Mouse (Mus musculus) mammary gland, adult 2 months (tissue): ENCODE measurements around the gene Trex1. TPM values are rescaled to one million over a fixed set of nuclear protein-coding genes. Genes with fewer than 3 reads are reported as not detected.

Source experiments
- polyA plus RNA-seq: library from polyadenylated mRNA; depleted of rRNA; stranded (reverse); fragments of >200 nt; gene quantifications from 2 replicates; pipeline ENCODE4 v1.2.3, GENCODE M21; 2012; ENCODE audit warnings: low replicate concordance; rRNA removed

The Trex1 gene
- 177 and 211 TPM in 2 replicates for polyA plus RNA-seq

DNA sequence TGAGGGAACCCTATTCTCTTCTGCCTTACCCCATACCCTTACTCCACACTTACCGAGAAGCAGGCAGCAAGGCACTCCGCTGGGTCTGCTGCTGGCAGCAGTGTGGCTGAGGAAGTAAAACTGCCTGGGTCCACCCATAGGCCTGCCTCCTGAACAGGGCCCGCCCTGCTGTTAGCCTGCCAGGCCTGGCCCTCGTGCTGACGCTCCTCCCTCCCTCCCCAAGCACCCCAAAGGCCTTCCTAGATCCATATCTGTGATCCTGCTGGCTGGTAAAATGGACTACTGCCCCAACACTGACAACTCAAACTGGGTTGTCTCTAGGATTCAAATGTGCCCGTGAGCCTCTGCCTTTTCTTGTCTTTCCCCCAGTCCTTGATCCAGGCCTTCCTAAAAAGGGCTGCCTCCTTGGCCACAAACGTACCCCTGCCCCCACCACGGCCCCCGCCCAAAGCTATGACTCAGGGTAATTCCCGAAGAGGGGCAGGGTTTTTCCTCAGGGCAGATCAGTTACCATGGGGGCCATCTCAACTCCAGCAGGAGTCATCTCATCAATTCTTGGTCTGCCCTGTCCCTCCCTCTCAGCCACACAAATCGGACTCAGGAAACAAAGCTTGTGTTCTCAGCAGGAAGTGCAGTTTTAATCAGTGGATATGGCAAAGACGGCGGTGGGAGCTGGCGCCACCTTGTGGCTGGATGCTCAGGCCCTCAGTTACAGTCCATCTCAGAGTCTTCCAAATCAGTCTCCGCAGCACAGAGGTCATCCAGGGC lies at the start of gene Trex1:
Gene Trex1 (minus strand): TSS at position 599 of the 768 bp plus-strand sequence.

DNA sequence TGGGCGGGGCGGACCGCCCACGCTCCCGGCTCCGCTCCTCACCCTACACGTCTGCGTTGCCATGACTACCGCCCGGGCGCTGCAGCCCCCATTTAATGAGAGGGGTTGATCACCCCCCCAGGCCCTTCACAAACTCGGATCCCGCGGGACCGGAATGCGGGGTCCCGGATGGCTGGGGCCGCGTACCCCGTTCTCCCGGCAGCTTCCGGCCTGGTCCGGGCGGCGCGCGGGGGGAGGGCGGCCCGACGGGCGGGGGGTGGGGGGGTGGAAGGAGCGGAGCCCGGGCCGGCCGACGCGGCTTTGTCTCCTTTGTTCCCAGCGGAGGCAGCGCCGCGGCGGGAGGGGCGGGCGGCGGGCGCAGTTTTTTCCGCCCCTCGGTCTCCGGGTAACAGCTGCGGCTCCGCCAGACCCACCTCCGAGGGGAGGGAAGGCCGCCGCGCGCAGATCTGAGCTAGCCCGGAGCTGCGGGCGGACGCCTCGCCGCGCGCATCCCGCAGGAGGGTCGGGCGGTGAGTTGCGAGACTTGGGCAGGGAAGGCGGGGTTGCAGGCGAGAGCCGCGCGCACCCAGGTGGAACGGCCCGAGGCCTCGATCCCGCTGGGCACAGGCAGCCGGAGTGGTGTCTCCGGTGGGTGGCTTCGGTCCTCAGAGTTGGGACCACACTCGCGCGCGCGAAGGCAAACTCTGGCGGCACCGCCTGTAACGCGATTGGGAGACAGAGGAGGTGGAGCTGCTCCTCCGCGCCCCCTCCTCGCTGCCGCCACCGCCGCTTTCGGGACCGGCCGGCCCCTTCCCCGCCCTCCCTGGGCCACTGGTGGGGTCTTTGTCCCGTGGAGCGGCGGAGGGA lies 35.8 kb upstream of the Trex1 start, which contains the start of gene Plxnb1:
Gene Plxnb1 (plus strand): TSS at position 253 of the 846 bp plus-strand sequence.

DNA sequence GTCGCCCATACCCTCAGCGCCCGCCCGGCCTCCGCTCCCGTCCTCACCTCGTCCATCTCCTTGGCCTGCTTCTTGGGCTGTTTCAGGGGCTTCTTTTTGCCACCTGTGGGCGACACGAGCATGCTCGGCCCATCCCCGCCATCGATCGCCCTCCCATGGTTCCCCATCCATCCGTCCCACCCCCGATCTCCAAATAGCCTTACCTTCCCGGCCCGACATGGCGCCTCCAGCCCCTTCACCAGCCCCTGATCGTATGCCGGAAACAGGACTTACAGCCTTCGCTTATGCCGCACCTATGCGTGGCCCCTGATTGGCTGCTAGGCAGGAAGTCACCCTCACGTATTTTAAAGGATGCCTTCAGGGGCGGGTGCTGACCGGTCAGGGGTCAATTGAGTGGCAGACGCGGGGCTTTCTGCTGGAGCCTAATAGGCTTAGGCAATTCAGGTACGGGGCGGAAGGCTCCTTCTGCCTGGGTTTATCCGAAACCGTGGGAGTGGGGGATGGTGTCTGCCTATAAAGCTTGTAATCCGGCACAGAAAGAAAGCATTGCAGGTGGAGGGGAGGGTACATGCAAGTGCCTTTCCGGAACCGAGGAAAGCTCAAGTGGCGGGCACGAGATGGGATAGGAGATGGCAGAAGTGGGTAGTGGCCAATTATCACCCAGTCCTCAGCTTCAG lies 22.7 kb upstream of the Trex1 start, which contains the start of the genes Ccdc51 and Tma7:
Gene Ccdc51 (plus strand): TSS at position 370 of the 677 bp plus-strand sequence.
Gene Tma7 (minus strand): TSS at position 464 of the 677 bp plus-strand sequence.

DNA sequence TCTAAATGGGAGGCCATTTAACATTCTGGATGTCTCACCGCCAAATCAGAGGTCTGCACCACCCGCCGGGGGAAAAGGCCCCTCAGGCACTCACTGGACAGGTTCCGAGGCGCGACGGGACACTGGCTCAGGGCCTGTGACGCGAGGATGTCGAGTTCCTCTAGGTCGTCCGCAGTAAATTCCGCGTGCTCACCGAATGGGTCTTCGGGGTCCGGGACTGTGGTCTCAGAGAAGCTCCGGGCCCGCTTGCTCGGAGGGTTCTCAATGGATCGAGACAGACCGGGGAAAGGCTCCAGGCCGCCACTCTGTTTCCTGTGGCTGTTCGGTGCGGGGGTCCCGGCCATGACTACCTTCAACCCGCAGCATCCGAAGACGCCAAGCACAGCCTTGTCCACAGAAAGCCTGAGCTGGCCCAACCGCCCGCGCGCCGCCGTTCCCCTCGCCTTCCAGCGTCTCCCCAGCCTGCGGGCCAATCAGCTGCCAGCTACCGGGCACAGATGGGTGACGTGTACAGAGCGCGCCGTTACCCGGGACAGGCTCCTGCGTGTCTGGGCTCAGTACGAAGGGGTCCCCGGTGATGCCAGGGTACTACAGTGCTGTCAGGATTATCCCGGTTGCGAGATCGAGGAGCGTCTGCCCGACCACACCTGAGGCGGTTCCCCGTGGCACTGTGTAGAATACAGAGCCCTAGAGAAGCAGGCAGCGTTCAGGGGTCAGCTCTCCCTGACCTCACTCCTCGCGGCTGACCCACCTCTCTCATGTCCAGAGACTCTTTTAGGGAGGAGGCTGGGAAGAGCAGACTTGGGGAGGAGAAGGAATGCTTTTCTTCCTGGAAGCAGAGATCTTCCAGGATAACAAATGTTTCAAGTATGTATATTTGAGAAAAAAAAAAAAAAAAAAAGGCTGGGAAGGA lies 14.4 kb upstream of the Trex1 start, which contains the start of gene Atrip:
Gene Atrip (minus strand): TSS at position 464 of the 913 bp plus-strand sequence.

DNA sequence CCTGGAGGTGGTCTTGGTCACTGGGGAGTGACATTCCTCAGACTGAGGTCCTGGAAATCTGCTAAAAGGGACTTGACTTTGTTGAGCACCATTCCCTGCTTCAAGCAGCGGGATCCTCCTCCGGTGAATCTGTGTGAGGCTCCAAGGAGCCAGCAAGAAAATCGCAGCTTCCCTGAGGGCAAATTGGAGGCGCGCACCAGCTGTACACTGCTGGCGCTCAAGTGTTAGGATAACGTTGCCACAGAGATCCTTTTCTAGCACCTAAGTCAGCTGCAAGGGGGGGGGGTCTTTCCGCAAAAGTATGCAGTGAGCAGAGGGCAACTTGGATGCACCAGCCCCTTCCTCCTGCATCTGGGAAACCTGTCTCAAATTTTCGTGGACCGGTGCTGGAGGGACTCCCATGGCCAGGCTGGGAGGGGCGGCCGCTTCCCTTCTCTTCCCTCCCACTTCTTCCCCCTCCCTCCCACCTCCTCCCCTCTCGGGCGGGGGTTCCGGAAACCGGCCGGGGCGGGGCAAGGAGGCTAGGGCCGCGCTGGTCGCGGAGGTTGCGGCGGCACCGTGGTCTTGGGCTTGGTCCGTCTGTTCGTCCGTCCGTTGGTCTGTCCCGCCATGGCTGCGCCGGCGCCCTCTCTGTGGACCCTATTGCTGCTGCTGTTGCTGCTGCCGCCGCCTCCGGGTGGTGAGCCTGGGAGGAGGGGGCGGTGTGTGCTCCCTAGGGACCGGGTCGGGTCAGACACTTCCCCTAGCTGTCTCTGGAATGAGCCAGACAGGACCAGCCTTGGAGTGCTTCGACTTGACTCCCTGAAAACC lies 21.2 kb downstream of the Trex1 start, which contains the start of gene Shisa5:
Gene Shisa5 (plus strand): TSS at position 480 of the 810 bp plus-strand sequence.

Other genes with a start within 250 kb of the Trex1 start
- gene Celsr3, start 233.4 kb downstream of the Trex1 start, polyA plus RNA-seq = 0.37 and 1.4 TPM in 2 replicates
- 26.7 and 33.5 TPM in 2 replicates for gene Slc26a6, start 206.5 kb downstream of the Trex1 start, polyA plus RNA-seq
- 0.22 TPM in 1 of 2 replicates, not detected in the other for gene Tmem89, start 145.1 kb downstream of the Trex1 start, polyA plus RNA-seq
- 712 and 1,110 TPM in 2 replicates for gene Uqcrc1, start 123.1 kb downstream of the Trex1 start, polyA plus RNA-seq
- 14.3 and 26.9 TPM in 2 replicates for gene Col7a1, start 106.1 kb downstream of the Trex1 start, polyA plus RNA-seq
- 1.1 and 4.3 TPM in 2 replicates for gene Ucn2, start 73.7 kb downstream of the Trex1 start, polyA plus RNA-seq
- gene Pfkfb4, start 68.0 kb downstream of the Trex1 start, polyA plus RNA-seq = 23.3 and 30.5 TPM in 2 replicates
- 1,951 and 3,448 TPM in 2 replicates for gene Shisa5, start 21.2 kb downstream of the Trex1 start, polyA plus RNA-seq
- 22.4 and 28.7 TPM in 2 replicates for gene Atrip, start 14.4 kb upstream of the Trex1 start, polyA plus RNA-seq
- gene Ccdc51, start 22.8 kb upstream of the Trex1 start, polyA plus RNA-seq = 5.1 and 6.6 TPM in 2 replicates
- 40.4 and 49.2 TPM in 2 replicates for gene Tma7, start 22.9 kb upstream of the Trex1 start, polyA plus RNA-seq
- gene Plxnb1, start 35.7 kb upstream of the Trex1 start, polyA plus RNA-seq = 8.5 and 10.8 TPM in 2 replicates
- gene Fbxw21, start 102.3 kb upstream of the Trex1 start, polyA plus RNA-seq = not detected in 2 replicates
- 0.16 TPM in 1 of 2 replicates, not detected in the other for gene Fbxw13, start 136.2 kb upstream of the Trex1 start, polyA plus RNA-seq
- gene Fbxw20, start 175.0 kb upstream of the Trex1 start, polyA plus RNA-seq = not detected in 2 replicates
- gene Fbxw14, start 227.9 kb upstream of the Trex1 start, polyA plus RNA-seq = not detected in 2 replicates